In genomic region chr12:116089836-116090235, GRCm38 (mm10) we compare ENCODE assay signal across 24 mouse cellular contexts. TPM values are rescaled to one million over a fixed set of nuclear protein-coding genes. Genes with fewer than 3 reads are reported as not detected.
DNase-seq lines count a peak whose midpoint lies in the region; TF ChIP-seq lines count a peak whose summit lies in the region.
"Had no signal": no experiment of that assay in that cellular context is flagged by ENCODE, and none has a peak within 500 bp of the region (broad histone marks: within the 10 kb centered on the region; RNA-seq: fewer than 3 reads in every experiment).

No protein-coding gene starts in this region.

- 98% methylated on average over 3 of the region's 3 CpGs for WGBS in thymus, adult 2 months

- H3K4me3 ChIP-seq in thymus, adult 2 months (ENCODE audit: control insufficient read depth, insufficient read depth, low read length), result no peak overlapping the region
- H3K4me3 ChIP-seq: forebrain, embryonic 10.5 days; forebrain, embryonic 13.5 days; gastrocnemius, adult 2 months; heart, adult 2 months; heart, embryonic 10.5 days; hindbrain, embryonic 12.5 days; hindbrain, embryonic 15.5 days had no signal

- no peak for TF ChIP-seq CTCF in thymus, adult 2 months (IDR thresholded peaks at IDR 0.05; ENCODE audit: borderline replicate concordance, control insufficient read depth, extremely low read depth, insufficient read depth, low read length, poor library complexity)

- no peak overlapping the region for H3K27ac ChIP-seq in thymus, adult 2 months (ENCODE audit: control insufficient read depth, insufficient read depth, low read length)
- H3K27ac ChIP-seq: forebrain, embryonic 10.5 days; forebrain, embryonic 13.5 days; gastrocnemius, adult 2 months; heart, adult 2 months; heart, embryonic 10.5 days; hindbrain, embryonic 12.5 days; hindbrain, embryonic 15.5 days had no signal

- H3K36me3 ChIP-seq in thymus, adult 2 months (ENCODE audit: control insufficient read depth, insufficient read depth, low read length), result no peaks in the 10 kb centered on the region
- H3K36me3 ChIP-seq: forebrain, embryonic 10.5 days; G1E; heart, embryonic 10.5 days; hindbrain, embryonic 12.5 days; hindbrain, embryonic 15.5 days had no signal

- H3K4me1 ChIP-seq in thymus, adult 2 months (replicated peaks; ENCODE audit: control insufficient read depth, insufficient read depth, low read length), result no peaks in the 10 kb centered on the region
- H3K4me1 ChIP-seq: forebrain, embryonic 10.5 days; forebrain, embryonic 13.5 days; heart, embryonic 10.5 days; hindbrain, embryonic 12.5 days; hindbrain, embryonic 15.5 days had no signal

- TF ChIP-seq POLR2A in thymus, adult 2 months (IDR thresholded peaks at IDR 0.05; ENCODE audit: control insufficient read depth, extremely low read depth, insufficient read depth, low read length, poor library complexity), result no peak

- H3K27me3 ChIP-seq in thymus, adult 2 months (ENCODE audit: control insufficient read depth, insufficient read depth, low read length), result no peaks in the 10 kb centered on the region
- H3K27me3 ChIP-seq: CH12.LX; forebrain, embryonic 13.5 days; hindbrain, embryonic 12.5 days; hindbrain, embryonic 15.5 days; Patski had no signal

- DNase-seq in cerebellum, adult 11 months, result peak; percentile 52
- no peak for DNase-seq in cerebellum, postnatal 4 days (ENCODE audit: low spot score in 2 of 2)
- DNase-seq in cerebellum, adult 11-12 months, result peak; percentile 84
- peak; percentile 62 for DNase-seq in cerebellum, adult 8-10 months
- DNase-seq in cerebellum, postnatal 25 days, result peak; percentile 44 to 53
- DNase-seq in thymus, postnatal 36 days, result no peak
- DNase-seq in heart, adult 18-20 months, result no peak
- no peak for DNase-seq in thymus, adult 2 months
- DNase-seq: adrenal gland, adult 2 months; adrenal gland, postnatal 14 days; B cell, adult 2 months; embryo, embryonic 11 days; gastrocnemius, adult 2 months; gastrocnemius, postnatal 14 days; heart, adult 2 months; kidney, adult 2 months had no signal

RNA-seq across cellular contexts. Expression of gene Vipr2, which starts 12.3 kb away (rescaled TPM):
- 1 to 10 TPM in 1 of 2 experiments, under 1 TPM in 1; 0.92 to 1.3 TPM for total RNA-seq in heart, adult 18-20 months (2021)
- polyA plus RNA-seq in thymus, adult 2 months (2012; rRNA removed), result 0.51 and 0.66 TPM in 2 replicates
- polyA plus RNA-seq: G1E had no signal

RNA-seq across cellular contexts. Expression of gene Zfp386, which starts 42.3 kb away (rescaled TPM):
- total RNA-seq in heart, adult 18-20 months (2021), result 10 to 100 TPM; 17.0 to 24.0 TPM
- polyA plus RNA-seq in thymus, adult 2 months (2012; rRNA removed), result 12.0 and 14.4 TPM in 2 replicates

Comparison
In these comparisons a context has a peak if more than half of its experiments do, and no peak if none do; other contexts are left out.
1. DNase-seq: peak in cerebellum, adult 11 months (single experiment), cerebellum, adult 11-12 months (single experiment), cerebellum, adult 8-10 months (single experiment) and cerebellum, postnatal 25 days (2 of 2); none in cerebellum, postnatal 4 days (0 of 2), thymus, postnatal 36 days (0 of 2), heart, adult 18-20 months (0 of 2) and thymus, adult 2 months (single experiment).